Mouse (Mus musculus) liver, adult 2 months (tissue): ENCODE measurements around the gene Ccnd1.

Experiments used
- CTCF ChIP-seq: fragments of 200-500 bp; IDR thresholded peaks from 2 replicates; pipeline ENCODE4 v1.5.1; 2011; ENCODE audit warnings: low read depth, low read length, control low read depth
- POLR2A ChIP-seq: fragments of 200-500 bp; IDR thresholded peaks from 2 replicates; pipeline ENCODE4 v1.6.1; 2011; ENCODE audit warnings: low read length, control low read depth; ENCODE audit not compliant: insufficient read depth; ENCODE audit errors: extremely low read depth

GRCm38 (mm10) chr7:144907793-144908192 is 31.9 kb downstream of the Ccnd1 start:
- TF ChIP-seq POLR2A = no peak
- TF ChIP-seq CTCF = no peak
